Mouse (Mus musculus) forebrain, embryonic 11.5 days (tissue): ENCODE results near the gene Spata13. TPM values are rescaled to one million over a fixed set of nuclear protein-coding genes. Genes with fewer than 3 reads are reported as not detected.

ENCODE experiments used
- ATAC-seq: fragments of 200-750 bp; cut with Nextera tagmentation; replicated peaks from 2 replicates; pipeline ENCODE4 v1.8.0; 2017; ENCODE audit warnings: moderate TSS enrichment; ENCODE audit not compliant: low FRiP score
- DNase-seq: peaks from one replicate; pipeline ENCODE4 v3.0.0-alpha.2; 2017; ENCODE audit warnings: low spot score
- H3K27ac ChIP-seq: fragments of 300-500 bp; sonication (generic); 2 replicates; pipeline ENCODE4 v1.5.1; 2014; ENCODE audit warnings: low read depth, low read length
- H3K27me3 ChIP-seq: fragments of 300-500 bp; sonication (generic); 2 replicates; pipeline ENCODE4 v1.6.1; 2014; ENCODE audit warnings: mild to moderate bottlenecking, low read length, mixed read lengths; ENCODE audit not compliant: control insufficient read depth, insufficient read depth
- H3K36me3 ChIP-seq: fragments of 300-500 bp; sonication (generic); 2 replicates; pipeline ENCODE4 v1.6.1; 2014; ENCODE audit warnings: mild to moderate bottlenecking, low read length, moderate library complexity, mixed read lengths; ENCODE audit not compliant: control insufficient read depth, insufficient read depth
- H3K4me1 ChIP-seq: fragments of 300-500 bp; sonication (generic); replicated peaks from 2 replicates; pipeline ENCODE4 v1.6.1; 2014; ENCODE audit warnings: low read length, mixed read lengths; ENCODE audit not compliant: control insufficient read depth, insufficient read depth
- H3K4me2 ChIP-seq: fragments of 300-500 bp; sonication (generic); 2 replicates; pipeline ENCODE4 v1.6.1; 2014; ENCODE audit warnings: low read depth, mild to moderate bottlenecking, low read length, moderate library complexity, mixed read lengths; ENCODE audit not compliant: severe bottlenecking
- H3K4me3 ChIP-seq: fragments of 300-500 bp; sonication (generic); 2 replicates; pipeline ENCODE4 v1.5.1; 2014; ENCODE audit warnings: low read depth, low read length
- H3K9ac ChIP-seq: fragments of 300-500 bp; sonication (generic); 2 replicates; pipeline ENCODE4 v1.6.1; 2014; ENCODE audit warnings: low read length
- H3K9me3 ChIP-seq: fragments of 300-500 bp; sonication (generic); 2 replicates; pipeline ENCODE4 v1.6.1; 2016; ENCODE audit warnings: low read length, mixed read lengths; ENCODE audit not compliant: control insufficient read depth
- WGBS: fragments of 180-500 bp; shearing (Covaris S2); extraction: QIAGEN DNeasy Blood & Tissue Kit; methylation state at CpG from one replicate; pipeline ENCODE4 v1.1.7; 2014; 5-methylcytosine and 5-hydroxymethylcytosine counted together
- polyA plus RNA-seq: library from polyadenylated mRNA; unstranded; fragments of >200 nt; fragmentation: Nextera tagmentation; extraction: Ambion mirVana; gene quantifications from 2 replicates; pipeline ENCODE4 v1.2.1, GENCODE M21; 2014

The Spata13 gene
- polyA plus RNA-seq, 1 experiment from 2014 or later = 137 TPM

DNA sequence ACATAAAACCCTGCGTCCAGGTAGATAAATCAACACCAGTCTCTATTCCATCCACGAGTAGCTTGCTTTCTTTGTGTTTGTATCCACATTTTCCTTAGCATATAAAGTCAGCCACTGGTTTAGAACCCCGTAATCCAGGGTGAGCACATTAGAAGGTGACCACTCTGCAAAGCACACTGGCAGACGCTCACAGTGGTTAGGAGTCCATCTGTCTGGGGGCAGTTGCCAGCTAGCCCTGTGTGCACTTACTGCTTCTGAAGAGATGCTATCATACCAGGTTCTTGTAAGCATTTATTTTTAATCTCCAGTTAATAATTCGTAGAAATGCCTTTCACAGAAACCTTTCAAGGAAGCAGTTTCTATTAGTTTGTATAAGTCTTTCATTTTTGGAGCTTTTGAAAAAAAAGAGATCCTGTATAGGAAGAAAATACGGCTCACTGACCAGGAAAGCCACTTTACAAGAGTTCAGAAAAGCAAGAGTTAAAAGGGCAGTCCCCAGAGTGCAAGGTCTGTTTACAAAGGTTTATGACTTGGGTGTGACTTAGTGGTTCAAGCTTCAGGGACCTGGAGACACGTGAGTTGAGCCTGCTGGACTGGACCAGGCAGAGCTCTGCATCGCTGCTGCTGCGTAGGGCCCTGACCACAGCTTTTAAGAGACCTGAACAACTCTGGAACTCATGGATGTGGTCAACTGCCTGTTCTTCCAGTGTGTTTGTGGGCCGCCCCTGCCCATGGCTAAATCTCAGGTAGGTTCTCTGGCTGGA lies 68.8 kb downstream of the Spata13 start:
- ATAC-seq (no peak), DNase-seq (no peak)
- Histone ChIP-seq H3K27me3 (no peaks in the 10 kb centered on the region), H3K36me3 (no peaks in the 10 kb centered on the region), H3K9me3 (no peaks in the 10 kb centered on the region), H3K4me3 (no peak overlapping the region), H3K9ac (no peak overlapping the region), H3K27ac (no peak overlapping the region), H3K4me1 (0 out of 2 replicates have a peak, but pooled peaks cover 3% of the 10 kb centered on the region), H3K4me2 (no peak overlapping the region)
- WGBS = 83% methylated on average over 10 of the region's 10 CpGs

GRCm38 (mm10) chr14:60704510-60704909 lies 70.7 kb downstream of the Spata13 start:
- Histone ChIP-seq H3K27ac (no peak overlapping the region), H3K9me3 (no peaks in the 10 kb centered on the region), H3K27me3 (no peaks in the 10 kb centered on the region), H3K36me3 (no peaks in the 10 kb centered on the region; the same call in 1 of the 2 replicates), H3K4me3 (no peak overlapping the region), H3K9ac (no peak overlapping the region), H3K4me1 (0 out of 2 replicates have a peak, but pooled peaks cover 2% of the 10 kb centered on the region), H3K4me2 (no peak overlapping the region)
- WGBS = 92% methylated on average over 6 of the region's 6 CpGs
- DNase-seq = no peak
- no peak for ATAC-seq

GRCm38 (mm10) chr14:60704961-60705360 lies 71.2 kb downstream of the Spata13 start:
- Histone ChIP-seq H3K4me2 (no peak overlapping the region), H3K9me3 (no peaks in the 10 kb centered on the region), H3K36me3 (no peaks in the 10 kb centered on the region; the same call in 1 of the 2 replicates), H3K9ac (no peak overlapping the region), H3K4me3 (no peak overlapping the region), H3K4me1 (no peaks in the 10 kb centered on the region), H3K27ac (no peak overlapping the region), H3K27me3 (no peaks in the 10 kb centered on the region)
- 75% methylated on average over 3 of the region's 3 CpGs for WGBS
- ATAC-seq (no peak), DNase-seq (no peak)

DNA sequence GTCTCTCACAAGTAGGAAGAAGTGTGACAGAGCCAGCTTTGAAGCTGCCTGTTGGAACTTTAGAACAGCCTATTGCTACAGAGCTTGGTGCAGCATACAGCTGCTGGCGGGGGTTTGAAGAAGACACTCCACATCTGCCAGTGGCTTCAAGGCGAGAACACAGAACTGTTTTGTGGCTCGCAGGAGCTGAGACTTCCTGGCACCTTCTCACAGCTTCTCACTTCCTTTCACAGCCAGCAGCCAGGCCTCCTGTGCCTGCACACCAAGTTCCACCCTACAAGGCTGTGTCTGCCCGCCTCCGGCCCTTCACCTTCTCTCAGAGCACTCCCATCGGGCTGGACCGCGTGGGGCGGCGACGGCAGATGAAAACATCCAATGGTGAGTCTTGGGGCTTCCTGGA lies 75.4 kb downstream of the Spata13 start:
- H3K4me1 ChIP-seq = no peaks in the 10 kb centered on the region
- peaks cover 3% of the 10 kb centered on the region for H3K36me3 ChIP-seq
- H3K27ac ChIP-seq = no peak overlapping the region
- H3K9me3 ChIP-seq = no peaks in the 10 kb centered on the region
- ATAC-seq (no peak), DNase-seq (no peak)
- no peak overlapping the region for H3K4me3 ChIP-seq
- no peak overlapping the region for H3K4me2 ChIP-seq
- H3K9ac ChIP-seq = no peak overlapping the region
- H3K27me3 ChIP-seq = no peaks in the 10 kb centered on the region
- WGBS = 80% methylated on average over 11 of the region's 11 CpGs

- ATAC-seq (no peak), DNase-seq (no peak)
- no peaks in the 10 kb centered on the region for H3K9me3 ChIP-seq
- H3K27ac ChIP-seq = no peak overlapping the region
- no peaks in the 10 kb centered on the region for H3K27me3 ChIP-seq
- H3K4me3 ChIP-seq = no peak overlapping the region
- H3K9ac ChIP-seq = no peak overlapping the region
- no peaks in the 10 kb centered on the region for H3K4me1 ChIP-seq
- 90% methylated on average over 8 of the region's 8 CpGs for whole genome bisulfite sequencing
- peaks cover 3% of the 10 kb centered on the region for H3K36me3 ChIP-seq
- no peak overlapping the region for H3K4me2 ChIP-seq
These were observed 75.9 kb downstream of the Spata13 start for GRCm38 (mm10) chr14:60709749-60710148.

DNA sequence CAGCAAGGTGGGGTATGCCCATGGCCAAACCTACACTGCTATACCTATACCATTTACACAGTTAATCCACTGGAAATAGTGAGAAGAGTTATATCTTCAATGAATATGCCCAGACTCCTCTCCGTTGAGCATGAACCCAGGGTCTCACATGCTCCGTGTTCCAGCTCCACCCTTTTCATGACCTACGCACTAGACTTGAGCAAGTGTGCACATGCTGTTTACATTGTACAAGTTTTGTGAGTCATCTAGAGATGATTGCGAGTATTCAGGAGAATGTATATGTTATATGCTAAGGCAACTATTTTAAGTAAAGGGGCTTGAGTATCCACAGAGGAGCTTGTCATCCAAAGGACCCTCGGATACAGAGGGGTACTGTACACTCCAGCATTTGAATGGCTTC lies 77.4 kb downstream of the Spata13 start:
- Histone ChIP-seq H3K4me2 (no peak overlapping the region), H3K36me3 (peaks cover 4% of the 10 kb centered on the region), H3K9me3 (no peaks in the 10 kb centered on the region), H3K27me3 (no peaks in the 10 kb centered on the region), H3K9ac (no peak overlapping the region), H3K4me3 (no peak overlapping the region), H3K27ac (no peak overlapping the region), H3K4me1 (no peaks in the 10 kb centered on the region)
- DNase-seq (no peak), ATAC-seq (no peak)
- WGBS = 91% methylated on average over 5 of the region's 5 CpGs

DNA sequence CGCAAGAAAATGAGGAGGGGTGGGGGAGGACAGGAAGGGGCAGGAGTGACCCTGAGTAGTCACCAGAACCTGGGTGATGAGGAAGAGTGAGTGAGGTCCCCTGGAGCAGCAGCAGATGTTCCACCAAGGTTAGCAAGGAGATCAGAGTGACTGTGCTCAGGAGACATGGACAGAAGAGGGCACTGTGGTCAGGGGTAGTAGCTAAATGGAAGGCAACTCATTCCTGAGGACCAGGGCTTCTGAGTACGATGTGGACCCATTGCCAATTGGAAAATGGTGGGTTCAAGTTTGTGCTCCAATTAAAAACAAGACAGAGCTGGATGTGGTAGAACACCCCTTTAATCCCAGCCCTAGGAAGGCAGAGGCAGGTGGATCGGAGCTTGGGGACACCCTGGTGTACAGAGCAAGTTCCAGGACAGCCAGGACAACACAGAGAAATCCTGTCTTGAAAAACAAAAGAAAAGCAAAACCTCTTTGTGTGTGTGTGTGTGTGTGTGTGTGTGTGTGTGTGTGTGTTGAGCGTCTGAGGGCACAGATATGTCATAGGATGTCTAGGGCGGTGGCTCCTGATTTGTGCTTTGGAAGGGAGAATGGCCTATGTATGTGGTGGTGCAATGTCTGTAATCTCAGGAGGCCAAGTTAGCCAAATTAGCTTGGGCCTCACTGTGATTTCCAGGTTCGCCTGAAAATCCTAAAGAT lies 77.9 kb downstream of the Spata13 start:
- H3K9ac ChIP-seq = no peak overlapping the region
- no peaks in the 10 kb centered on the region for H3K4me1 ChIP-seq
- DNase-seq (no peak), ATAC-seq (no peak)
- no peak overlapping the region for H3K4me2 ChIP-seq
- H3K27me3 ChIP-seq = no peaks in the 10 kb centered on the region
- no peak overlapping the region for H3K4me3 ChIP-seq
- H3K36me3 ChIP-seq = peaks cover 4% of the 10 kb centered on the region
- WGBS = 91% methylated on average over 6 of the region's 6 CpGs
- no peaks in the 10 kb centered on the region for H3K9me3 ChIP-seq
- H3K27ac ChIP-seq = no peak overlapping the region

DNA sequence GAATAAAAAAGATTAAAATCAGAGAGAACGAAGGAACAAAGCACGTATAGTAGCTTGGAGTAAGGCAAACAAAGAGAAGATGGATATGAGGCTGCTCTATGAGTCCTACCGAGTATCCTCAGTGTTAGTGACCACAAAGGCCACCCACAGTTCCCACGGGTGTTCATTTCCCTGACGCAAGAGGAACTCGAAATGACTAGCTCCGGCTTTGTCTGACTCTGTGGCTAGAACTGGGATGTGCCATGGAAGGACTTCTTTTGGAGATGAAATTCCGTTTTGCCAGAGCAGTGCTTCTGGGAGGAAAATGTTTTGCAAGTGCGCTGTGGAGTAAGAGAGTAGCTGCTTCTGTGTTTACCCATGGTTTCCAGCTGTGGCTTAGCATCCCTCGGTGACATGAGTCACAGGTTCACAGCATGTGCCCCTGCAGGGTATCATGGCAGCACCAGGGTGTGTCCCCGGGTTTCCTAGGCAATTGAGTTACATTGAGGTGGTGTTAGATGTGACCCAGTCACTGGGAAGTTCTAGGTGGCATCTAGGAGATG lies 78.6 kb downstream of the Spata13 start:
- no peak overlapping the region for H3K9ac ChIP-seq

More for the DNA sequence above, 78.6 kb downstream of the Spata13 start:
- ATAC-seq (no peak), DNase-seq (no peak)
- 91% methylated on average over 11 of the region's 11 CpGs for WGBS
- Histone ChIP-seq H3K9me3 (no peaks in the 10 kb centered on the region), H3K4me2 (no peak overlapping the region), H3K27me3 (no peaks in the 10 kb centered on the region), H3K4me1 (no peaks in the 10 kb centered on the region), H3K27ac (no peak overlapping the region), H3K36me3 (peaks cover 4% of the 10 kb centered on the region), H3K4me3 (no peak overlapping the region)
